Mouse (Mus musculus) neural tube, embryonic 10.5 days (tissue): ENCODE results near the gene Tmem145.

Experiments
- DNase-seq: peaks from one replicate; pipeline ENCODE4 v3.0.0-alpha.2; 2017; ENCODE audit warnings: low spot score; ENCODE audit errors: extremely low spot score

Tmem145 gene

GRCm38 (mm10) chr7:25275555-25276298 lies 30.2 kb upstream of the Tmem145 start:
- no peak for DNase-seq

GRCm38 (mm10) chr7:25277405-25277804 lies 28.5 kb upstream of the Tmem145 start:
- no peak for DNase-seq

GRCm38 (mm10) chr7:25277998-25278340 lies 27.9 kb upstream of the Tmem145 start:
- no peak for DNase-seq

GRCm38 (mm10) chr7:25278341-25279075 lies 27.4 kb upstream of the Tmem145 start:
- peak; percentile 92 for DNase-seq

- DNase-seq = peak; percentile 56
These were observed 26.6 kb upstream of the Tmem145 start for GRCm38 (mm10) chr7:25279076-25279860.

GRCm38 (mm10) chr7:25279861-25280791 lies 25.8 kb upstream of the Tmem145 start:
- peak; percentile 40 for DNase-seq

GRCm38 (mm10) chr7:25281166-25281733 lies 24.7 kb upstream of the Tmem145 start:
- no peak for DNase-seq

GRCm38 (mm10) chr7:25281734-25282601 lies 23.9 kb upstream of the Tmem145 start:
- peak; percentile 96 for DNase-seq

GRCm38 (mm10) chr7:25282731-25283211 lies 23.1 kb upstream of the Tmem145 start:
- peak; percentile 72 for DNase-seq

- DNase-seq = no peak
These were observed 22.3 kb upstream of the Tmem145 start for GRCm38 (mm10) chr7:25283637-25284036.

GRCm38 (mm10) chr7:25284171-25284570 lies 21.7 kb upstream of the Tmem145 start:
- no peak for DNase-seq

GRCm38 (mm10) chr7:25284766-25285165 lies 21.1 kb upstream of the Tmem145 start:
- DNase-seq = no peak

GRCm38 (mm10) chr7:25285511-25286238 lies 20.2 kb upstream of the Tmem145 start:
- no peak for DNase-seq

- DNase-seq = no peak
These were observed 18.9 kb upstream of the Tmem145 start for GRCm38 (mm10) chr7:25286989-25287388.

- DNase-seq = no peak
These were observed 17.9 kb upstream of the Tmem145 start for GRCm38 (mm10) chr7:25288011-25288410.

- DNase-seq = no peak
These were observed 17.2 kb upstream of the Tmem145 start for GRCm38 (mm10) chr7:25288721-25289120.

GRCm38 (mm10) chr7:25289925-25290324 lies 16.0 kb upstream of the Tmem145 start:
- DNase-seq = no peak

- DNase-seq = no peak
These were observed 15.4 kb upstream of the Tmem145 start for GRCm38 (mm10) chr7:25290463-25290862.

- no peak for DNase-seq
These were observed 15.0 kb upstream of the Tmem145 start for GRCm38 (mm10) chr7:25290911-25291310.
